Mouse (Mus musculus): Measurements from ENCODE around the gene Pglyrp4. TPM values are rescaled to one million over a fixed set of nuclear protein-coding genes. Genes with fewer than 3 reads are reported as not detected.

Gene Pglyrp4
- not detected for polyA plus RNA-seq (2017; shearing (Covaris generic))

DNA sequence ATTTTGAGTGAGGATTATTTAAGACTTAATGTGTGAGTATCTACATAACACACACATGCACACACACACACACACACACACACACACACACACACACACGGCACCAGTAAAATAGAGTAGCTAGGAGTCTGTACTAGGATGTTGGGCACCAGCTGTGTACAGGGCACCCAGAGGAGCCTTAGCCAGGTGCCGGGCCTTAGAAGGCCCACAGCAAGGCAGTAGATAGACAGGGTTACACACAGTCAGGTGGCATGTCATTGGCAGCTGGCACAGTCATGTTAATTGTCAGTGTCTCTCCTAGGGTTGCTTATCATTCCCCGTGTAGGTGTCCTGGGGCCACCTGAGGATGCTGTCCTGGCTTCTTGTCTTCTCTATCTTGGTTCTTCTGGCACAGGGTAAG is at the start of gene Pglyrp4:
Gene Pglyrp4, plus strand, starts transcription at position 301 of the 400 bp plus-strand sequence.

GRCm38 (mm10) chr3:90695613-90696012 is 31.1 kb upstream of the Pglyrp4 start, which contains the start of gene S100a9:
Gene S100a9 (minus strand): TSS chr3:90695721.

DNA sequence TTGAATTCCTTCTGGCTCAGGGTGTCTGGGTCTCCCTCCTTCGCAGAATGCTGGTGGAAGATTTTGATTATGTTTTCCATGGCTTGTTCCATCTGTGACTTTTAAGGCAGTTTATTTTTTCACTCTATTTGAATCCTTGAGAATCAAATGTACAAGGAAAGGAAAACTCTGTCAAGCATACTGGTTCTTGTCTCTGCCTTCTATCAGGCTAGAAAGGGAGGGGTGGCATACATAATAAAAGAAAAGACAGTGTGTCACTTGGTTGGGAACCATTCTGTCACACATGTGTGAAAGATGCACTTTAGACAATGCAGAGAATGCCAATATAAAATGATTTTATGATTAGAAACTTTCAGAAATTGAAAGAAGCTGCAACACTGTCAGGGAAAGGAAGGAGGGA is 51.1 kb downstream of the Pglyrp4 start, which contains the start of gene Gm5849:
Gene Gm5849, minus strand, starts transcription at position 101 of the 400 bp plus-strand sequence.

Other genes starting within 250 kb of the Pglyrp4 start
- 10 to 100 TPM; 96.3 to 96.9 TPM for gene Snapin, start 235.9 kb upstream of the Pglyrp4 start, polyA plus RNA-seq (2017; shearing (Covaris generic))
- 100 to 1,000 TPM; 147 to 160 TPM for gene Chtop, start 217.4 kb upstream of the Pglyrp4 start, polyA plus RNA-seq (2017; shearing (Covaris generic))
- 1 to 10 TPM; 4.4 to 6.8 TPM for gene S100a1, start 212.5 kb upstream of the Pglyrp4 start, polyA plus RNA-seq (2017; shearing (Covaris generic))
- 100 to 1,000 TPM; 192 to 245 TPM for gene S100a13, start 212.5 kb upstream of the Pglyrp4 start, polyA plus RNA-seq (2017; shearing (Covaris generic))
- gene S100a14, start 200.1 kb upstream of the Pglyrp4 start, polyA plus RNA-seq (2017; shearing (Covaris generic)) = under 1 TPM in 1 of 2 experiments, not detected in 1; 0.68 TPM
- not detected for gene S100a16, start 189.7 kb upstream of the Pglyrp4 start, polyA plus RNA-seq (2017; shearing (Covaris generic))
- gene S100a3, start 166.3 kb upstream of the Pglyrp4 start, polyA plus RNA-seq (2017; shearing (Covaris generic)) = 1 to 10 TPM; 2.0 to 2.8 TPM
- 1 to 10 TPM in 1 of 2 experiments, under 1 TPM in 1; 0.63 to 1.9 TPM for gene S100a2, start 136.7 kb upstream of the Pglyrp4 start, polyA plus RNA-seq (2017; shearing (Covaris generic))
- not detected for gene Gm42674, start 125.0 kb upstream of the Pglyrp4 start, polyA plus RNA-seq (2017; shearing (Covaris generic))
- gene S100a4, start 123.1 kb upstream of the Pglyrp4 start, polyA plus RNA-seq (2017; shearing (Covaris generic)) = 100 to 1,000 TPM in 1 of 2 experiments, 10 to 100 TPM in 1; 94.8 to 925 TPM
- gene S100a5, start 118.4 kb upstream of the Pglyrp4 start, polyA plus RNA-seq (2017; shearing (Covaris generic)) = not detected
- gene S100a6, start 114.0 kb upstream of the Pglyrp4 start, polyA plus RNA-seq (2017; shearing (Covaris generic)) = 1,000 to 10,000 TPM in 1 of 2 experiments, 100 to 1,000 TPM in 1; 298 to 1,210 TPM
- not detected for gene S100a7a, start 72.9 kb upstream of the Pglyrp4 start, polyA plus RNA-seq (2017; shearing (Covaris generic))
- under 1 TPM in 1 of 2 experiments, not detected in 1; 0.88 TPM for gene S100a8, start 57.9 kb upstream of the Pglyrp4 start, polyA plus RNA-seq (2017; shearing (Covaris generic))
- under 1 TPM in 1 of 2 experiments, not detected in 1; 0.33 TPM for gene S100a9, start 31.2 kb upstream of the Pglyrp4 start, polyA plus RNA-seq (2017; shearing (Covaris generic))
- not detected for gene Gm5849, start 51.0 kb downstream of the Pglyrp4 start, polyA plus RNA-seq (2017; shearing (Covaris generic))

Data from activated CD4-positive, CD25-positive, alpha-beta regulatory T cell (primary cell).